Mouse (Mus musculus) testis, adult 2 months (tissue): ENCODE measurements at regions not wholly inside any gene's neighbourhood (a gene's known extent, or its start where the extent isn't known, plus 50 kb on each side); places are given as distances from the start of the nearest gene placed in this dataset.

Experiments
- CTCF ChIP-seq: fragments of 200-500 bp; IDR thresholded peaks from 2 replicates; pipeline ENCODE4 v1.5.1; 2012; ENCODE audit warnings: low read depth, mild to moderate bottlenecking, inconsistent platforms, low read length, moderate library complexity; ENCODE audit not compliant: control insufficient read depth, insufficient read depth, insufficient replicate concordance
- POLR2A ChIP-seq: fragments of 200-500 bp; IDR thresholded peaks from 2 replicates; pipeline ENCODE4 v1.6.1; 2012; ENCODE audit warnings: low read depth, mild to moderate bottlenecking, inconsistent platforms, low read length, moderate library complexity; ENCODE audit not compliant: control insufficient read depth

DNA sequence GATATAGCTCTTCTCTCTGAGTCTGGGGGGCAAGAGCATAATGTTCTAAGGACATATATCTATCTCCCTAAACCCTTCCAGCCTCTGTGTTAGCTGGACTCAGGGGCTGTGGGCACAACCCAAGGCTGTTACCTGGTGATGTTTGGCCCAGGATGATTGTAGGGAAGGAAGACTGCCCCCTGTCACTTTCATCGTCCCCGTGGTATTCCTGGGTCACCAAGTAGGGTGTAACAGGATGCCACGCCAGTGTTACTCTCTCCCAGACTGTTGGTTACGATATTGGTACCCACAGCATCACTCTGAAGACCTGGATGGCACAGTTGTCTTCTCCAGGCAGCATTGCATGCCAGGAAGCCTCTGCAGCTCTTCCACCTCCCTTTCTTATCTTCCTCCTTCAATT is 185.3 kb downstream of the Gm906 start:
- TF ChIP-seq CTCF (no peak), POLR2A (no peak)
